Mouse (Mus musculus): ENCODE results near the gene Tpgs1. TPM values are rescaled to one million over a fixed set of nuclear protein-coding genes. Genes with fewer than 3 reads are reported as not detected.

The Tpgs1 gene
- polyA plus RNA-seq, 1 experiment from 2014 or later = 10.4 TPM

DNA sequence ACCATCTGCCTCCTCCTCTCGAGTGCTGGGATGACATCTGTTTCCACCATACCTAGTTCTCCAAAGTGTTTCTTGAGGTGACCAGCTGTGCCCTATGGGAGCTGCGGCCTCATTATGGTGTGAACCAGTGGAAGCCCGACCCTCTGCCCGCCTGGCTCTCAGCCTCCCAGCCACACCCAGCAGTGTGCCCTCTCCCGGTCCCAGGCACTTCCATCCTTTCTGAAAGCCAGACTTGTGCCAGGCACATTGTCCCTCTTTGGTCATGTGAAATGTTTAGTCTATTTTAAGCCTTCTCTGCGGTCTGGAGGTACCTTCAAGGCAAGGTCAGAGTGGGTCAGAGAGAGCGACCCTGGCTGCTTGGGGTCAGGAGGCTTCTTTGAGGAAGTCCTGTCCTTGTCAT is 54.5 kb downstream of the Tpgs1 start:
- WGBS (ENCODE audit: missing documents) = 77% methylated on average over 7 of the region's 7 CpGs
- no peak overlapping the region for H3K4me3 ChIP-seq (ENCODE audit: inconsistent target)
- no peak overlapping the region for H3K27ac ChIP-seq
- H3K79me2 ChIP-seq (ENCODE audit: inconsistent target) = no peaks in the 10 kb centered on the region
- H3K36me3 ChIP-seq (ENCODE audit: inconsistent target) = no peaks in the 10 kb centered on the region

Other genes starting within 250 kb of the Tpgs1 start
- not detected in 3 replicates for gene Vmn2r83, start 200.6 kb upstream of the Tpgs1 start, polyA plus RNA-seq (2018)
- gene Plpp2, start 135.6 kb upstream of the Tpgs1 start, polyA plus RNA-seq (2018) = 5.9 to 18.3 TPM (median 17.5 TPM) in 3 replicates
- gene Mier2, start 114.2 kb upstream of the Tpgs1 start, polyA plus RNA-seq (2018) = 4.8 to 16.5 TPM (median 12.6 TPM) in 3 replicates
- gene Theg, start 82.0 kb upstream of the Tpgs1 start, polyA plus RNA-seq (2018) = not detected in 3 replicates
- gene C2cd4c, start 55.3 kb upstream of the Tpgs1 start, polyA plus RNA-seq (2018) = not detected in 3 replicates
- gene Shc2, start 31.5 kb upstream of the Tpgs1 start, polyA plus RNA-seq (2018) = 0.15 to 0.53 TPM (median 0.38 TPM) in 3 replicates
- not detected in 3 replicates for gene Odf3l2, start 23.6 kb upstream of the Tpgs1 start, polyA plus RNA-seq (2018)
- not detected in 3 replicates for gene Madcam1, start 4.8 kb upstream of the Tpgs1 start, polyA plus RNA-seq (2018)
- 78.9 to 136 TPM (median 128 TPM) in 3 replicates for gene Cdc34, start 12.8 kb downstream of the Tpgs1 start, polyA plus RNA-seq (2018)
- gene Gzmm, start 19.7 kb downstream of the Tpgs1 start, polyA plus RNA-seq (2018) = 0.30 TPM in 1 of 3 replicates, not detected in the others
- gene Bsg, start 35.1 kb downstream of the Tpgs1 start, polyA plus RNA-seq (2018) = 331 to 456 TPM (median 356 TPM) in 3 replicates
- gene Hcn2, start 47.3 kb downstream of the Tpgs1 start, polyA plus RNA-seq (2018) = 0.30 to 1.6 TPM (median 0.40 TPM) in 3 replicates
- gene Polrmt, start 77.2 kb downstream of the Tpgs1 start, polyA plus RNA-seq (2018) = 11.4 to 13.9 TPM (median 11.7 TPM) in 3 replicates
- gene Fgf22, start 85.7 kb downstream of the Tpgs1 start, polyA plus RNA-seq (2018) = not detected in 3 replicates
- gene Rnf126, start 97.6 kb downstream of the Tpgs1 start, polyA plus RNA-seq (2018) = 20.1 to 34.6 TPM (median 21.2 TPM) in 3 replicates
- 0.12 to 0.67 TPM (median 0.47 TPM) in 3 replicates for gene Fstl3, start 107.9 kb downstream of the Tpgs1 start, polyA plus RNA-seq (2018)
- gene Prss57, start 121.6 kb downstream of the Tpgs1 start, polyA plus RNA-seq (2018) = not detected in 3 replicates
- gene Palm, start 124.2 kb downstream of the Tpgs1 start, polyA plus RNA-seq (2018) = 1.3 to 1.9 TPM (median 1.8 TPM) in 3 replicates
- gene Misp, start 151.6 kb downstream of the Tpgs1 start, polyA plus RNA-seq (2018) = 0.23 to 0.95 TPM (median 0.93 TPM) in 3 replicates
- 119 to 188 TPM (median 143 TPM) in 3 replicates for gene Ptbp1, start 185.1 kb downstream of the Tpgs1 start, polyA plus RNA-seq (2018)
- 0.96 to 1.6 TPM (median 1.2 TPM) in 3 replicates for gene Prtn3, start 205.1 kb downstream of the Tpgs1 start, polyA plus RNA-seq (2018)
- 0.64 to 2.5 TPM (median 1.0 TPM) in 3 replicates for gene Plppr3, start 205.3 kb downstream of the Tpgs1 start, polyA plus RNA-seq (2018)
- gene Elane, start 216.9 kb downstream of the Tpgs1 start, polyA plus RNA-seq (2018) = 0.67 to 0.89 TPM in 2 of 3 replicates, not detected in the other
- not detected in 3 replicates for gene Cfd, start 221.5 kb downstream of the Tpgs1 start, polyA plus RNA-seq (2018)
- gene Med16, start 239.6 kb downstream of the Tpgs1 start, polyA plus RNA-seq (2018) = 10.6 to 18.8 TPM (median 16.5 TPM) in 3 replicates
- 5.7 TPM in 1 of 3 replicates, not detected in the others for gene Gm26602, start 241.5 kb downstream of the Tpgs1 start, polyA plus RNA-seq (2018)
- 0.27 to 0.89 TPM (median 0.30 TPM) in 3 replicates for gene Kiss1r, start 247.6 kb downstream of the Tpgs1 start, polyA plus RNA-seq (2018)

All from macrophage (primary cell).